Mouse (Mus musculus): ENCODE results near the gene Sytl1. TPM values are rescaled to one million over a fixed set of nuclear protein-coding genes. Genes with fewer than 3 reads are reported as not detected.

The Sytl1 gene
- total RNA-seq, 1 experiment from 2014 or later, result 3.0 TPM

- ATAC-seq (replicated peaks; ENCODE audit: low read depth, poor library complexity, severe bottlenecking), result no peak
These were observed 10.8 kb downstream of the Sytl1 start for GRCm38 (mm10) chr4:133252089-133252488.

GRCm38 (mm10) chr4:133251214-133251613 lies 11.7 kb downstream of the Sytl1 start:
- no peak for ATAC-seq (replicated peaks; ENCODE audit: low read depth, poor library complexity, severe bottlenecking)

DNA sequence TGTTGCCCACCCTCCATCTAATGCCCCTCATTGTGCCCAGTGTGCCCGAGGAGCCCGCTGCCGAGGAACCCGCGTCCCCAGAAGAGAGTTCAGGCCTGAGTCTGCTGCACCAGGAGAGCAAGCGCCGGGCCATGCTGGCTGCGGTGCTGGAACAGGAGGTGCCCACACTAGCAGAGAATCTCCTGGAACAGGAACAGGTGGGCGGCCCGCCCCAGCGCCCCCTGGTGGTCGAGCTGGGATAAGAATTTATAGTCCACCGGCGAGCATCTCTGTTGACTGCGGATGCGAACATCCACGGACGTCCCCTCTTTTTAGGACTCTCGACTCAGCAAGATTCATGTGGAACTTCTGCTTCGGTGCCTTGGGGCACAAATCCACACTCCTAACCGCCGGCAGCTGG lies 12.3 kb downstream of the Sytl1 start:
- peak; percentile 33; the same call in 1 of the 2 replicates for ATAC-seq (replicated peaks; ENCODE audit: low read depth, poor library complexity, severe bottlenecking)

DNA sequence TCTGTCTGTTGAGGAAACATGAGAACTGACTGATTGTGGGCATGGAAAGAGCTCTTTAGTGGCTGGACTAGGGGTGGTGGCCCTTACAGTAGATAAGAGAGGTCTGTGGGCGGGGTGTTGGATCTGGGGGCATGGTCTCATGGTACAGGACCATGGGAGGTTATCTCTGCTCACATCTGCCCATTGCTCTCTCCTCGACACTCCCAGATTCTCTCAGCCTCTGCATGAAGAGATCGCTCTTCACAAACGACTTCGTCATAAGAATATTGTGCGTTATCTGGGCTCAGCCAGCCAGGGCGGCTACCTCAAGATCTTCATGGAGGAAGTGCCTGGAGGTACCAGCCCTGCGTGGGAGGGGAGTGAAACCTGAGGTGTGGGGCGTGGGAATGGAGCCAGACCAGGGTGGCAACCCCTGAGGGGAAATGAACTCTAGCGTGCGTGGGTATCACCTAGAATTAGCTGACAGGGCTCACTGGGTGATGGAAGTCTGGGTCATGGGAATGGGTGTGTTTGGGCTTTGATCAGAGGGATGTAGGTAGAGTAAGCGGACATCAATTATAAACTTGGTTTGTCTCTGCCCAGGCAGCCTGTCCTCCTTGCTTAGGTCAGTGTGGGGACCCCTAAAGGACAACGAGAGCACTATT lies 15.0 kb downstream of the Sytl1 start:
- ATAC-seq (replicated peaks; ENCODE audit: low read depth, poor library complexity, severe bottlenecking), result peak; percentile 60

GRCm38 (mm10) chr4:133247072-133247471 lies 15.8 kb downstream of the Sytl1 start:
- ATAC-seq (replicated peaks; ENCODE audit: low read depth, poor library complexity, severe bottlenecking), result no peak

GRCm38 (mm10) chr4:133244289-133244688 lies 18.6 kb downstream of the Sytl1 start:
- ATAC-seq (replicated peaks; ENCODE audit: low read depth, poor library complexity, severe bottlenecking), result peak; percentile 27

GRCm38 (mm10) chr4:133243538-133243937 lies 19.4 kb downstream of the Sytl1 start:
- no peak for ATAC-seq (replicated peaks; ENCODE audit: low read depth, poor library complexity, severe bottlenecking)

DNA sequence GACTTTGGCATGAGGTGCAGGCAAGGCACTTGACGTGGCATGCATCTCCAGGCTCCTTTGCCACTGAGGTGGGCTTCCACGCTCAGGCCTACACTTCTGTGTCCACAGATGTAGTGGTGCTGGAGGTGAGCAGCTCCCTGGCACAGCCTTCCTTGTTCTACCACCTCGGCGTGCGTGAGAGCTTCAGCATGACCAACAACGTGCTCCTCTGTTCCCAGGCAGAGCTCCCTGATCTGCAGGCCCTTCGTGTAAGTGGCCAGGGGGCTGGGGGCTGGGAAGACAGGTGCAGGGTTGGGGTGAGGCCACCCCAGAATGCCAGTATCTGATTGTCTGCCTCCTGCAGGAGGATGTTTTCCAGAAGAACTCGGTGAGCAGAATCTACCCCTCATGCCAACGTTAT lies 20.2 kb downstream of the Sytl1 start:
- no peak for ATAC-seq (replicated peaks; ENCODE audit: low read depth, poor library complexity, severe bottlenecking)

- no peak for ATAC-seq (replicated peaks; ENCODE audit: low read depth, poor library complexity, severe bottlenecking)
These were observed 21.0 kb downstream of the Sytl1 start for GRCm38 (mm10) chr4:133241910-133242309.

DNA sequence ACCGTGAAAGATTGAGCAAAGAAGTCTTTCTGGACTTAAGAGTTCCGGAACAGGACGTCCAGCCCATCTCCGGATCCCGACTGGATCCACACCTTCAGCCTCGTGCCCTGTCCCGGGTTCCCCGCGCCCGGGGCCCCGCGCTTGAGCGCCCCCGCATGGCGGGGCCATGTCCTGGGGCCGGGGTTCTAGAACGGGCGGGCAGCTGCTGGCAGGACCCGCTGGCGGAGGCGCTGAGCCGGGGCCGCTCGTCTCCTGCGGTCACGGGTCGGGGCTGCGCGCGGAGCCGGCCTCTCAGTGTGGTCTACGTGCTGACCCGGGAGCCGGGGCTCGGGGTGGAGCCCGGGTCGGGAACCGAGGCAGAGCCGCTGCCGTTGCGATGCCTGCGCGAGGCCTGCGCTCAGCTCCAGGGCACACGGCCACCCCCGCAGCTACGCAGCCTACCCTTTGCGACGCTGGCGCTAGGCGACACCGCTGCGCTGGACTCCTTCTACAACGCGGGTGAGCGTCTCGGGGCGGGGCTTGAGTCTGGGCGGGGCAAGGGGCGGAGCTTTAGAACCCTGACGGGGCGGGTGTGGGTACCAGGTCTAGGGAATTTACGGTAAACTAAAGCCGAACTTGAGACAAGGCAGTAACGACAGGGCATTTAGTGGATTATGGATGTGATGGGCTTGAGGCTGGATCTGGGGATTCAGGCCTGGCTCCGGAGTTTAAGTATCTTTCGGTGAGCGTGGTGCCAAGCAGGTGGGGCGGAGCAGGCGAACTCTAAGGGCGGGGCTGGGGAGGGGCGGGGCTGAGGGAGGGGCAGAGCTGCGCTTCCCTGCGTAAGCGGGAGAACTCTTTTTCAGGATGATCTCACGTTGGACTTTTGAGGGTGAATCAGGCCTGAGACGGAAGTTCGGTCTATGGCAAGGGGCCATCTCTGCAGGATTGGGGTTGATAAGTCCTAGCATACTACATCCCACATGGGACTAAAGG lies 21.7 kb downstream of the Sytl1 start:
- peak; percentile 67 for ATAC-seq (replicated peaks; ENCODE audit: low read depth, poor library complexity, severe bottlenecking)

DNA sequence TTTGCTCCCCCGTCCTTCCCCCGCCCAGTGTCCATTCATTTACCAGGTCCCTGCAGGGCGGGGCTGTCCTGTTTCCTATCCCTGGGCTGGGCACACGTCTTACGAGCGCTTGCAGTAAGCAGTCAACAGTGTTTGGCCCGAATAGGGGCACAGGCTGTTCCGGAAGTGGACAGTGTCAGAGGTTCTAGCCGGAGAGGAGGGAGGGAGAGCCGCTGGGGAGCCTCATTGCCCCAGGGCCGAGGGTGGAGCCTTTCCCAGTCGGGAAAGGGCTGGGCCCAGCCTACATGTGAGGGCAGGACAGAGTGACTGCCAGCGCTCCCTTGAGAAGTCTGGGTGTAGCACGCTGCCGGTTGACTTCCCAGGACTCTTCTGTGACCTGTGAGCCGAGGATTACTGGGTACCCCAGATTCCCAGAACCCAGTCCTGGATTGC lies 22.4 kb downstream of the Sytl1 start, which contains the start of gene Map3k6:
Map3k6 (plus strand) TSS at position 329 of the 432 bp plus-strand sequence.
- peak; percentile 29 for ATAC-seq (replicated peaks; ENCODE audit: low read depth, poor library complexity, severe bottlenecking)

GRCm38 (mm10) chr4:133237911-133238310 lies 25.0 kb downstream of the Sytl1 start:
- ATAC-seq (replicated peaks; ENCODE audit: low read depth, poor library complexity, severe bottlenecking), result peak; percentile 73

DNA sequence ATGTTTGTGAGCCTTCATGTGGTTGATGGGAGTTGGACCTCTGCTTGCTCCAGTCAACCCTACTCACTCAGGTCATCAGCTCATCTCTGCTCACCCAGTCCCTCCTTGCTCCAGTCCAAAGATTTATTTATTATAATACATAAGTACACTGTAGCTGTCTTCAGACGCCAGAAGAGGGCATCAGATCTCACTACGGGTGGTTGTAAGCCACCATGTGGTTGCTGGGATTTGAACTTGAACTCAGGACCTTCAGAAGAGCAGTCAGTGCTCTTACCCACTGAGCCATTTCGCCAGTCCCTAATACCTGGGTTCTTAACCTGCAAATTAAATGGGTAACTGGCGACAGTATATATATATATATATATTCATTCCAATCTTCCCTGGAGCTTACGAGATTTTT lies 27.5 kb downstream of the Sytl1 start:
- ATAC-seq (replicated peaks; ENCODE audit: low read depth, poor library complexity, severe bottlenecking), result no peak

GRCm38 (mm10) chr4:133234771-133235170 lies 28.1 kb downstream of the Sytl1 start:
- no peak for ATAC-seq (replicated peaks; ENCODE audit: low read depth, poor library complexity, severe bottlenecking)

GRCm38 (mm10) chr4:133233285-133233976 lies 29.5 kb downstream of the Sytl1 start:
- ATAC-seq (replicated peaks; ENCODE audit: low read depth, poor library complexity, severe bottlenecking), result peak; percentile 50; the same call in 1 of the 2 replicates

GRCm38 (mm10) chr4:133229582-133229981 lies 33.3 kb downstream of the Sytl1 start:
- no peak for ATAC-seq (replicated peaks; ENCODE audit: low read depth, poor library complexity, severe bottlenecking)

DNA sequence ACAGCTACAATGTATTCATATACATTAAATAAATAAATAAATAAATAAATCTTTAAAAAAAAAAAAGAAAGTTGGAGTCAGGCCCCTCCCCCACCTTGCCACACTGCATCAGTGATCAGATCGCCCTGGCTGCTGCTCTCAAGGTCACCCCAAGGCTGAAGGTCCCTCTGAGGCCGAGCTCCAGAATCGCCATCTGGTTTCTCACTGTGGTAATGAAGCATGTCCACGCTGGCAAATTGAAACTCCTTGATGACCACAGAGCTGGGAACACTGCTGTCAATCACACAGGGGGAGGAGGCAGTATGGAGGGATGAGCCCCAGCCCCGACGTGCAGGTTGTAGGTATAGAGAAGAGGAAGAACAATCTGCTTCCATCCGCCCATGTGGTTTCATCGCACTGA lies 35.3 kb downstream of the Sytl1 start:
- no peak for ATAC-seq (replicated peaks; ENCODE audit: low read depth, poor library complexity, severe bottlenecking)

DNA sequence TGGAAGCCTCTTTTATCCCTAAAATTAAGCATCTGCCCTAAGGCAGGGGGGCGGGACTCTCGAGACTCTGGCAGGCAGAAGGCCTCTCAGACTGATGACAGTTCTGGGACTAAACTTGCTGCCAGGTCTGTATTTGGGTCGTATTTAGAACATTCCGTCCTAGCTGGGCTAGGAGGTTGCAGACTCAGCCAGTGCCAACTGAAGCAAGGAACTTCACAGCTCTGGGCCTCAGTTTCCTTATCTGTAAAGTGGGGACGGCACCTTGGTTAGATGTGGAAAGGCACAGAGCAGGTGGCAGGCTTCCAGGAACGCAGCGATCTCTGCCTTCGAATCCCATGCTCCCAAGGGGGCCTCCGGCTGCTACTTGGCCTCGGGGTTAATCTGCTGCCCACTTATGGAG lies 36.8 kb downstream of the Sytl1 start:
- ATAC-seq (replicated peaks; ENCODE audit: low read depth, poor library complexity, severe bottlenecking), result no peak

DNA sequence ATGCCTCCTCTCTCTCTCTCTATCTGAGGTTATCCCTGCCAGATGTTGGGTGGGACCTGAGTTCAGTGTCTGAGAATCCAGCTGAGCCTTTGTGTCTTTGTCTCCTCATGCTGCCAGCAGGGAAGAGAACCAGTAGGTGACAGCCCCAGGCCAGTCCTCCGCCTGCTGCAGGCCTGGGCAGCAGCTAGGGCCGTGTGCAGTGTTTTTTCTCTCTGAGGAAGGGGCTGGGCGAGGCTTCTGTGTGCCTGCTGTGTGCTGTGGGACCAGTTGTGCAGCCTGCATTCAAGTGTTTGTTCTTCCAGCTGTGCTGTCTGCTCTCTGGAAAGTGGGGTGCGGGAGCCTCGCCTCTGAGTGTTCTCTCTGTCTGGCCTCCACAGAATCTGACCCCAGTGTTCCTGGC lies 39.0 kb downstream of the Sytl1 start:
- ATAC-seq (replicated peaks; ENCODE audit: low read depth, poor library complexity, severe bottlenecking), result no peak

GRCm38 (mm10) chr4:133221701-133222100 lies 41.2 kb downstream of the Sytl1 start:
- ATAC-seq (replicated peaks; ENCODE audit: low read depth, poor library complexity, severe bottlenecking), result no peak

Data from common myeloid progenitor, adult 5-6 weeks (primary cell).